Mouse (Mus musculus) ES-E14 (cell line): Measurements from ENCODE around the gene Gm42791.

Source experiments
- CHD2 ChIP-seq: IDR thresholded peaks from 2 replicates; pipeline ENCODE4 v1.6.1; 2014; ENCODE audit warnings: mild to moderate bottlenecking, low read depth, low read length, inconsistent platforms
- HCFC1 ChIP-seq: IDR thresholded peaks from 2 replicates; pipeline ENCODE4 v1.6.1; 2012; ENCODE audit warnings: low read length, inconsistent platforms, borderline replicate concordance; ENCODE audit not compliant: insufficient read depth
- MAFK ChIP-seq: IDR thresholded peaks from 2 replicates; pipeline ENCODE4 v1.6.1; 2014; ENCODE audit warnings: mild to moderate bottlenecking, low read depth, low read length, inconsistent platforms; ENCODE audit not compliant: insufficient read depth
- ZC3H11A ChIP-seq: IDR thresholded peaks from 2 replicates; pipeline ENCODE4 v1.6.1; 2012; ENCODE audit warnings: low read depth, mild to moderate bottlenecking, inconsistent platforms, low read length, borderline replicate concordance
- ZNF384 ChIP-seq: IDR thresholded peaks from 2 replicates; pipeline ENCODE4 v1.6.1; 2012; ENCODE audit warnings: low read depth, low read length, inconsistent platforms

- no peak for TF ChIP-seq CHD2
- TF ChIP-seq ZC3H11A: no peak
- no peak for TF ChIP-seq MAFK
- TF ChIP-seq ZNF384: no peak
- TF ChIP-seq HCFC1: no peak
Observed at GRCm38 (mm10) chr5:148867766-148868165, 127.2 kb downstream of the Gm42791 start.
